21 mouse cellular contexts compared by ENCODE assay signal in the genomic region with DNA sequence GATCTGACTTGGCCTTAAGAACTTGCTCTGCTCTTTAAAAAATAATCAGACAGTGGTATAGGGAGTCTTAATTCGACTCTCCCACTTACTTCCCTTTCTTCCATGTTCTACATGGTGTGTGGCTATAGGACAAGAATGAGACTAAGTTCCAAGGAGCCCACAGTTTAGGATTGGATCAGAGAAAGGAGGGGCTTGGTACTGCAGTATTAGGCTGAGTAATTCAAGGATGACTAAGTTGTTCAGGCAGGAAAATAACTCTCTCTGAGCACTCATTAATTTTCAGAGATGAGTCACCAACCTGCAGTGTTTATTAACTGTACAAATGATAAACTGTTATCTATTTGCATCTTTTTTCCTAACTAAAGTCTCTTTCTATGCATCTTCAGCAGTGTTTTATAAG. TPM values are rescaled to one million over a fixed set of nuclear protein-coding genes. Genes with fewer than 3 reads are reported as not detected.
DNase-seq lines count a peak whose midpoint lies in the region; ATAC-seq and TF ChIP-seq lines count a peak whose summit lies in the region.
"Had no signal": no experiment of that assay in that cellular context is flagged by ENCODE, and none has a peak within 500 bp of the region (broad histone marks: within the 10 kb centered on the region; RNA-seq: fewer than 3 reads in every experiment).

No protein-coding gene starts in this region.

- no peak for TF ChIP-seq EP300 in liver, postnatal 0 days (IDR thresholded peaks at IDR 0.05; ENCODE audit: low read depth)

- no peak overlapping the region for H3K4me3 ChIP-seq in embryonic fibroblast, embryonic 13.5 days (ENCODE audit: insufficient read depth, low read length)
- H3K4me3 ChIP-seq in forebrain, embryonic 15.5 days: no peak overlapping the region
- no peak overlapping the region for H3K4me3 ChIP-seq in liver, postnatal 0 days (ENCODE audit: low read depth, low read length)
- no peak overlapping the region for H3K4me3 ChIP-seq in kidney, embryonic 14.5 days (ENCODE audit: low read length)
- H3K4me3 ChIP-seq: embryonic facial prominence, embryonic 10.5 days; embryonic facial prominence, embryonic 12.5 days; erythroblast, embryonic 14.5 days; forebrain, embryonic 10.5 days; forebrain, embryonic 12.5 days had no signal

- no peak overlapping the region for H3K9ac ChIP-seq in forebrain, embryonic 15.5 days (replicated peaks)
- H3K9ac ChIP-seq in liver, postnatal 0 days (replicated peaks): no peak overlapping the region
- no peak overlapping the region for H3K9ac ChIP-seq in kidney, embryonic 14.5 days (ENCODE audit: low read depth, low read length)
- H3K9ac ChIP-seq: embryonic facial prominence, embryonic 12.5 days; forebrain, embryonic 12.5 days; forebrain, postnatal 0 days had no signal

- H3K9me3 ChIP-seq in forebrain, embryonic 15.5 days: no peaks in the 10 kb centered on the region
- no peaks in the 10 kb centered on the region for H3K9me3 ChIP-seq in liver, postnatal 0 days (ENCODE audit: low read length)
- H3K9me3 ChIP-seq in kidney, embryonic 14.5 days (ENCODE audit: control insufficient read depth, low read length): no peaks in the 10 kb centered on the region
- H3K9me3 ChIP-seq: embryonic facial prominence, embryonic 10.5 days; embryonic facial prominence, embryonic 12.5 days; forebrain, embryonic 10.5 days; forebrain, embryonic 12.5 days had no signal

- H3K27me3 ChIP-seq in forebrain, embryonic 15.5 days: no peaks in the 10 kb centered on the region
- no peaks in the 10 kb centered on the region for H3K27me3 ChIP-seq in liver, postnatal 0 days (ENCODE audit: insufficient read depth, low read length)
- no peaks in the 10 kb centered on the region for H3K27me3 ChIP-seq in kidney, embryonic 14.5 days (ENCODE audit: control insufficient read depth, insufficient read depth, low read length)
- H3K27me3 ChIP-seq: embryonic facial prominence, embryonic 12.5 days; forebrain, embryonic 12.5 days had no signal

- TF ChIP-seq CTCF in embryonic fibroblast, embryonic 13.5 days (IDR thresholded peaks at IDR 0.05; ENCODE audit: borderline replicate concordance, insufficient read depth, low read length): no peak
- no peak for TF ChIP-seq CTCF in liver, postnatal 0 days (IDR thresholded peaks at IDR 0.05; ENCODE audit: low read depth)

- H3K27ac ChIP-seq in embryonic fibroblast, embryonic 13.5 days (ENCODE audit: insufficient read depth, low read length): peak overlapping the region; percentile 61
- H3K27ac ChIP-seq in forebrain, embryonic 15.5 days (replicated peaks): no peak overlapping the region
- no peak overlapping the region for H3K27ac ChIP-seq in liver, postnatal 0 days (ENCODE audit: low read depth)
- no peak overlapping the region for H3K27ac ChIP-seq in kidney, embryonic 14.5 days (ENCODE audit: low read depth, low read length)
- H3K27ac ChIP-seq: embryonic facial prominence, embryonic 10.5 days; embryonic facial prominence, embryonic 12.5 days; forebrain, embryonic 10.5 days; forebrain, embryonic 12.5 days had no signal

- H3K36me3 ChIP-seq in forebrain, embryonic 15.5 days: no peaks in the 10 kb centered on the region
- no peaks in the 10 kb centered on the region for H3K36me3 ChIP-seq in liver, postnatal 0 days (replicated peaks; ENCODE audit: insufficient read depth, low read length)
- no peaks in the 10 kb centered on the region for H3K36me3 ChIP-seq in kidney, embryonic 14.5 days (ENCODE audit: control insufficient read depth, insufficient read depth, low read length)
- H3K36me3 ChIP-seq: embryonic facial prominence, embryonic 10.5 days; embryonic facial prominence, embryonic 12.5 days; forebrain, embryonic 10.5 days; forebrain, embryonic 12.5 days had no signal

- H3K4me2 ChIP-seq in forebrain, embryonic 15.5 days (replicated peaks): no peak overlapping the region
- H3K4me2 ChIP-seq in liver, postnatal 0 days (ENCODE audit: low read depth, low read length): no peak overlapping the region
- no peak overlapping the region for H3K4me2 ChIP-seq in kidney, embryonic 14.5 days (replicated peaks; ENCODE audit: low read depth, low read length)
- H3K4me2 ChIP-seq: embryonic facial prominence, embryonic 12.5 days; forebrain, embryonic 12.5 days had no signal

- no peak for ATAC-seq in forebrain, embryonic 15.5 days (replicated peaks)
- no peak for ATAC-seq in liver, postnatal 0 days
- no peak for ATAC-seq in kidney, embryonic 14.5 days (ENCODE audit: low FRiP score, low TSS enrichment)
- ATAC-seq: forebrain, embryonic 14.5 days; forebrain, postnatal 0 days had no signal

- peaks cover 3% of the 10 kb centered on the region; the same call in 1 of the 2 replicates for H3K4me1 ChIP-seq in embryonic fibroblast, embryonic 13.5 days (ENCODE audit: control insufficient read depth, insufficient read depth, low read length)
- H3K4me1 ChIP-seq in forebrain, embryonic 15.5 days: no peaks in the 10 kb centered on the region
- no peaks in the 10 kb centered on the region for H3K4me1 ChIP-seq in liver, postnatal 0 days (ENCODE audit: insufficient read depth)
- H3K4me1 ChIP-seq in kidney, embryonic 14.5 days (ENCODE audit: control insufficient read depth, insufficient read depth, low read length): no peaks in the 10 kb centered on the region
- H3K4me1 ChIP-seq: forebrain, embryonic 10.5 days; forebrain, embryonic 12.5 days had no signal

- no peak for TF ChIP-seq POLR2A in embryonic fibroblast, embryonic 13.5 days (IDR thresholded peaks at IDR 0.05; ENCODE audit: low read depth, low read length)

- WGBS in forebrain, embryonic 15.5 days: 63% methylated on average over 1 of the region's 1 CpGs
- 26% methylated on average over 1 of the region's 1 CpGs for WGBS in liver, postnatal 0 days (ENCODE audit: insufficient replicate concordance)
- WGBS in kidney, embryonic 14.5 days: 66% methylated on average over 1 of the region's 1 CpGs

- DNase-seq in 416B (ENCODE audit: low read depth): peak; percentile 6
- peak; percentile 61 for DNase-seq in NIH3T3 (ENCODE audit: low read depth)
- no peak for DNase-seq in liver, postnatal 0 days
- DNase-seq: adrenal gland, adult 2 months; adrenal gland, postnatal 10 days; adrenal gland, postnatal 25 days; cerebellum, adult 11-12 months; cerebellum, adult 2 months; cerebellum, adult 9-10 months; cerebellum, postnatal 10 days; cerebellum, postnatal 25 days; forebrain, postnatal 0 days had no signal

RNA-seq across cellular contexts. Expression of gene Adam23, which starts 45.3 kb away (rescaled TPM):
- 43.6 and 54.1 TPM in 2 replicates for polyA plus RNA-seq in embryonic fibroblast, embryonic 13.5 days (2011; ENCODE audit: insufficient read length, low read depth, missing spikeins)
- polyA plus RNA-seq in forebrain, embryonic 15.5 days (2015; fragmentation: Nextera tagmentation; extraction: Ambion mirVana): 10.2 and 10.6 TPM in 2 replicates
- 4.5 and 6.1 TPM in 2 replicates for polyA plus RNA-seq in liver, postnatal 0 days (2015; fragmentation: Nextera tagmentation; extraction: Ambion mirVana)
- 1.5 and 2.1 TPM in 2 replicates for polyA plus RNA-seq in kidney, embryonic 14.5 days (2014; fragmentation: Nextera tagmentation; extraction: Ambion mirVana)
- polyA plus RNA-seq: erythroblast, embryonic 14.5 days had no signal
